Mouse (Mus musculus) splenic B cell, adult 2 months (primary cell): ENCODE results near the gene Cltc.
"Not testable (repeated sequence)": the region's sequence is repeated elsewhere in the genome, so short reads cannot be mapped to it uniquely, and the experiment has no call there.

Source experiments
- DNase-seq: peaks from one replicate; pipeline ENCODE4 v3.0.0-alpha.2; 2011; ENCODE audit warnings: low read depth, low spot score
- H3K27me3 ChIP-seq: 2 replicates; pipeline ENCODE4 v1.6.1; 2012; ENCODE audit warnings: mild to moderate bottlenecking, low read length, moderate library complexity, mixed read lengths; ENCODE audit not compliant: control insufficient read depth, poor library complexity, insufficient read depth, severe bottlenecking
- H3K36me3 ChIP-seq: 2 replicates; pipeline ENCODE4 v1.6.1; 2012; ENCODE audit warnings: mild to moderate bottlenecking, low read length, moderate library complexity, mixed read lengths; ENCODE audit not compliant: control insufficient read depth, poor library complexity, insufficient read depth, severe bottlenecking

The Cltc gene

GRCm38 (mm10) chr11:86751010-86751409 is 6.4 kb downstream of the Cltc start:
- no peak for DNase-seq
- Histone ChIP-seq H3K27me3 (no peaks in the 10 kb centered on the region), H3K36me3 (no peaks in the 10 kb centered on the region)

- H3K27me3 ChIP-seq = no peaks in the 10 kb centered on the region
- no peaks in the 10 kb centered on the region for H3K36me3 ChIP-seq
- DNase-seq = peak; percentile 39
These were observed 7.5 kb downstream of the Cltc start for GRCm38 (mm10) chr11:86749776-86750423.

- H3K27me3 ChIP-seq = no peaks in the 10 kb centered on the region
These were observed 11.5 kb downstream of the Cltc start for GRCm38 (mm10) chr11:86745634-86746404.

GRCm38 (mm10) chr11:86742605-86743004 is 14.8 kb downstream of the Cltc start:
- no peaks in the 10 kb centered on the region for H3K27me3 ChIP-seq
- DNase-seq = no peak
- no peaks in the 10 kb centered on the region for H3K36me3 ChIP-seq

More at GRCm38 (mm10) chr11:86745634-86746404, 11.5 kb downstream of the Cltc start:
- DNase-seq = no peak
- no peaks in the 10 kb centered on the region for H3K36me3 ChIP-seq

GRCm38 (mm10) chr11:86741505-86741904 is 15.9 kb downstream of the Cltc start:
- H3K36me3 ChIP-seq = no peaks in the 10 kb centered on the region
- no peak for DNase-seq

GRCm38 (mm10) chr11:86739470-86739869 is 17.9 kb downstream of the Cltc start:
- Histone ChIP-seq H3K27me3 (no peaks in the 10 kb centered on the region), H3K36me3 (peaks cover 7% of the 10 kb centered on the region)
- DNase-seq = no peak

More at GRCm38 (mm10) chr11:86741505-86741904, 15.9 kb downstream of the Cltc start:
- no peaks in the 10 kb centered on the region for H3K27me3 ChIP-seq

- peak; percentile 69 for DNase-seq
- H3K27me3 ChIP-seq = no peaks in the 10 kb centered on the region
- H3K36me3 ChIP-seq = peaks cover 8% of the 10 kb centered on the region
These were observed 18.4 kb downstream of the Cltc start for GRCm38 (mm10) chr11:86738956-86739355.

- H3K36me3 ChIP-seq, H3K27me3 ChIP-seq, DNase-seq: not testable (repeated sequence)
These were observed 19.1 kb downstream of the Cltc start for GRCm38 (mm10) chr11:86738308-86738707.

- peak; percentile 49 for DNase-seq
- Histone ChIP-seq H3K27me3 (no peaks in the 10 kb centered on the region), H3K36me3 (peaks cover 8% of the 10 kb centered on the region)
These were observed 19.9 kb downstream of the Cltc start for GRCm38 (mm10) chr11:86737301-86738000.

GRCm38 (mm10) chr11:86734993-86735392 is 22.4 kb downstream of the Cltc start:
- DNase-seq = no peak
- H3K36me3 ChIP-seq = peaks cover 16% of the 10 kb centered on the region
- H3K27me3 ChIP-seq = no peaks in the 10 kb centered on the region

- no peaks in the 10 kb centered on the region for H3K27me3 ChIP-seq
- H3K36me3 ChIP-seq = peaks cover 16% of the 10 kb centered on the region
- no peak for DNase-seq
These were observed 23.0 kb downstream of the Cltc start for GRCm38 (mm10) chr11:86734241-86734939.

GRCm38 (mm10) chr11:86731443-86731842 is 25.9 kb downstream of the Cltc start:
- DNase-seq = no peak
- H3K27me3 ChIP-seq = no peaks in the 10 kb centered on the region
- H3K36me3 ChIP-seq = peaks cover 21% of the 10 kb centered on the region

- no peak for DNase-seq
- Histone ChIP-seq H3K27me3 (no peaks in the 10 kb centered on the region), H3K36me3 (peaks cover 18% of the 10 kb centered on the region)
These were observed 31.8 kb downstream of the Cltc start for GRCm38 (mm10) chr11:86725607-86726006.

- Histone ChIP-seq H3K27me3 (no peaks in the 10 kb centered on the region), H3K36me3 (peaks cover 19% of the 10 kb centered on the region)
- no peak for DNase-seq
These were observed 32.4 kb downstream of the Cltc start for GRCm38 (mm10) chr11:86724982-86725381.
